Mouse (Mus musculus) CH12.LX (cell line): ENCODE measurements around the gene Sacs.

Source experiments
- CHD1 ChIP-seq: IDR thresholded peaks from 2 replicates; pipeline ENCODE4 v1.6.1; 2012; ENCODE audit warnings: low read depth, low read length, improper control_type of control experiment, inconsistent platforms
- CTCF ChIP-seq, 2 experiments: IDR thresholded peaks in 1 of 2; conservative IDR thresholded peaks in 1 of 2; 2 replicates each; pipeline ENCODE4 v1.5.1; 2011 to 2012; ENCODE audit warnings: low read depth in 2 of 2, low read length in 2 of 2, improper control_type of control experiment in 1 of 2, inconsistent platforms in 1 of 2, mild to moderate bottlenecking in 1 of 2, moderate library complexity in 1 of 2
- KAT2A ChIP-seq: IDR thresholded peaks from 2 replicates; pipeline ENCODE4 v1.6.1; 2012; ENCODE audit warnings: low read length, improper control_type of control experiment, inconsistent platforms; ENCODE audit not compliant: insufficient replicate concordance
- MAX ChIP-seq: IDR thresholded peaks from 2 replicates; pipeline ENCODE4 v1.6.1; 2011; ENCODE audit warnings: low read length, improper control_type of control experiment
- MAZ ChIP-seq: IDR thresholded peaks from 2 replicates; pipeline ENCODE4 v1.6.1; 2012; ENCODE audit warnings: low read depth, mild to moderate bottlenecking, inconsistent platforms, low read length, improper control_type of control experiment, moderate library complexity
- PAX5 ChIP-seq: IDR thresholded peaks from 2 replicates; pipeline ENCODE4 v1.6.1; 2012; ENCODE audit warnings: low read length, inconsistent platforms, mixed read lengths
- RCOR1 ChIP-seq: conservative IDR thresholded peaks from 2 replicates; pipeline ENCODE4 v1.6.1; 2012; ENCODE audit warnings: low read depth, mild to moderate bottlenecking, inconsistent platforms, low read length, improper control_type of control experiment
- TCF12 ChIP-seq: IDR thresholded peaks from 2 replicates; pipeline ENCODE4 v1.6.1; 2014; ENCODE audit warnings: low read depth, mild to moderate bottlenecking, inconsistent platforms, low read length, improper control_type of control experiment

- TF ChIP-seq RCOR1, result no peak
- TF ChIP-seq KAT2A, result no peak
- TF ChIP-seq CTCF (conservative IDR thresholded peaks at IDR 0.05 in 1 of 2, IDR thresholded peaks at IDR 0.05 in 1 of 2; ENCODE audit: low read depth in 2 of 2, low read length in 2 of 2), result no peak
- no peak for TF ChIP-seq MAX
- TF ChIP-seq MAZ, result no peak
- TF ChIP-seq TCF12, result no peak
- TF ChIP-seq PAX5, result no peak
- no peak for TF ChIP-seq CHD1
Observed at GRCm38 (mm10) chr14:61090955-61091354, 47.3 kb upstream of the Sacs start.
